Mouse (Mus musculus): ENCODE measurements around the gene Gm10057. TPM values are rescaled to one million over a fixed set of nuclear protein-coding genes. Genes with fewer than 3 reads are reported as not detected.
"Not testable (repeated sequence)": the region's sequence is repeated elsewhere in the genome, so short reads cannot be mapped to it uniquely, and the experiment has no call there.

The Gm10057 gene
- polyA plus RNA-seq (2012; fragmentation: generic; extraction: Trizol) = 0.05 TPM

DNA sequence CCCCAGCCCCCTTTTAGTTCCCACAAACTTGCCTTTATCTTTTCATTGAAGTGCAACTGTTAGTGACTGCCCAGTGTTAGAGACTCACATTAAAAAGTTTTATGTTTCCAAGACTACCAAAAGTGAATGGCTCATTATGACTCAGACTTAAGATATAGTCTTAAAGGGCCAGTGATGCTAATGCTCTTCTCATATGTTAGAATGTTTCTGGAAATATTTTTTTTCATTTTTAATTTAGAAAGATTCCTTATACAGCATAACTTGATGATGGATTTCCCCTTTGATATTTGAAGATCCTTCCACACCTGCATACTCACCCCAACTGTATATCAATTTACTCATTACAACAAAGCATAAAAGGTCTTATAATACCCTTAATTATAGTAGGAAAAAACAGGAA is at the start of gene Gm10057:
Gene Gm10057, minus strand, starts transcription at position 101 of the 400 bp plus-strand sequence.
- not testable (repeated sequence) for H3K36me3 ChIP-seq (ENCODE audit: control insufficient read depth, insufficient read depth); H3K79me2 ChIP-seq (ENCODE audit: control insufficient read depth, insufficient read depth); H3ac ChIP-seq (ENCODE audit: control insufficient read depth, insufficient read length); H3K4me3 ChIP-seq; H3K27me3 ChIP-seq (ENCODE audit: control insufficient read depth, insufficient read depth, insufficient read length); H3K4me2 ChIP-seq (ENCODE audit: low read depth)

DNA sequence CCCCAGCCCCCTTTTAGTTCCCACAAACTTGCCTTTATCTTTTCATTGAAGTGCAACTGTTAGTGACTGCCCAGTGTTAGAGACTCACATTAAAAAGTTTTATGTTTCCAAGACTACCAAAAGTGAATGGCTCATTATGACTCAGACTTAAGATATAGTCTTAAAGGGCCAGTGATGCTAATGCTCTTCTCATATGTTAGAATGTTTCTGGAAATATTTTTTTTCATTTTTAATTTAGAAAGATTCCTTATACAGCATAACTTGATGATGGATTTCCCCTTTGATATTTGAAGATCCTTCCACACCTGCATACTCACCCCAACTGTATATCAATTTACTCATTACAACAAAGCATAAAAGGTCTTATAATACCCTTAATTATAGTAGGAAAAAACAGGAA is 21.1 kb downstream of the Gm10057 start, which contains the start of gene 4921511M17Rik:
Gene 4921511M17Rik, minus strand, starts transcription at position 101 of the 400 bp plus-strand sequence.
- H3K4me3 ChIP-seq; H3K27me3 ChIP-seq (ENCODE audit: control insufficient read depth, insufficient read depth, insufficient read length); H3K79me2 ChIP-seq (ENCODE audit: control insufficient read depth, insufficient read depth); H3K36me3 ChIP-seq (ENCODE audit: control insufficient read depth, insufficient read depth); H3ac ChIP-seq (ENCODE audit: control insufficient read depth, insufficient read length); H3K4me2 ChIP-seq (ENCODE audit: low read depth): not testable (repeated sequence)

DNA sequence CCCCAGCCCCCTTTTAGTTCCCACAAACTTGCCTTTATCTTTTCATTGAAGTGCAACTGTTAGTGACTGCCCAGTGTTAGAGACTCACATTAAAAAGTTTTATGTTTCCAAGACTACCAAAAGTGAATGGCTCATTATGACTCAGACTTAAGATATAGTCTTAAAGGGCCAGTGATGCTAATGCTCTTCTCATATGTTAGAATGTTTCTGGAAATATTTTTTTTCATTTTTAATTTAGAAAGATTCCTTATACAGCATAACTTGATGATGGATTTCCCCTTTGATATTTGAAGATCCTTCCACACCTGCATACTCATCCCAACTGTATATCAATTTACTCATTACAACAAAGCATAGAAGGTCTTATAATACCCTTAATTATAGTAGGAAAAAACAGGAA is 42.3 kb downstream of the Gm10057 start, which contains the start of gene Samt1:
Gene Samt1, minus strand, starts transcription at position 101 of the 400 bp plus-strand sequence.
- H3K79me2 ChIP-seq (ENCODE audit: control insufficient read depth, insufficient read depth); H3K36me3 ChIP-seq (ENCODE audit: control insufficient read depth, insufficient read depth); H3K27me3 ChIP-seq (ENCODE audit: control insufficient read depth, insufficient read depth, insufficient read length); H3ac ChIP-seq (ENCODE audit: control insufficient read depth, insufficient read length); H3K4me2 ChIP-seq (ENCODE audit: low read depth); H3K4me3 ChIP-seq: not testable (repeated sequence)

Other genes with a start within 250 kb of the Gm10057 start
- 0.25 TPM for gene Spin2c, start 222.8 kb downstream of the Gm10057 start, polyA plus RNA-seq (2012; fragmentation: generic; extraction: Trizol)
- 0.08 TPM for gene Samt1, start 42.4 kb downstream of the Gm10057 start, polyA plus RNA-seq (2012; fragmentation: generic; extraction: Trizol)
- 0.08 TPM for gene 4921511M17Rik, start 21.2 kb downstream of the Gm10057 start, polyA plus RNA-seq (2012; fragmentation: generic; extraction: Trizol)
- gene Gm15140, start 65.6 kb upstream of the Gm10057 start, polyA plus RNA-seq (2012; fragmentation: generic; extraction: Trizol) = not detected

Data from myocyte (in vitro differentiated cells).